Mouse (Mus musculus) left cerebral cortex, adult 11 months (tissue): Measurements from ENCODE around the gene Prr13.

Experiments
- DNase-seq: peaks from one replicate; pipeline ENCODE4 v3.0.0; 2022; ENCODE audit warnings: low spot score

Gene Prr13

DNA sequence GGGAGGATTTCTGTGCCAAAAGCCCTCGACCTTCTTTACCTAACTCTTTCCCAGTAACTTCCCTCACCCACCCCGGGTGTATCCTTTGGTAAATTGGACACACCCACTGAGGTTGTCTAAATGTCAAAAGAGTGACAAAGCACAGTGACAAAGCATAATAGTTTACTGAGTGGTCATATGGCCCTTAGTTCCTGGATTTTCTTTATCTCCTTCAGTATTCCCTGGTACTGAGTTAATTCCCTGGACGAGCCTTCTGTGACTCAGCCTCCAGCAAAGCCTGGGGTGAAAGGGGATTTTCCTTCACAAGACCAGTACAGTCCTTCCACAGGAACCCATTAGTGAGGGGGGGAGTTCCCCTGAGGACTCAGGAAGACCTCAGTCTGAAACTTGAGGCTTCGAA, 2.1 kb downstream of the Prr13 start:
- no peak for DNase-seq

- no peak for DNase-seq
Observed at GRCm38 (mm10) chr15:102461430-102462075, 2.7 kb downstream of the Prr13 start.

DNA sequence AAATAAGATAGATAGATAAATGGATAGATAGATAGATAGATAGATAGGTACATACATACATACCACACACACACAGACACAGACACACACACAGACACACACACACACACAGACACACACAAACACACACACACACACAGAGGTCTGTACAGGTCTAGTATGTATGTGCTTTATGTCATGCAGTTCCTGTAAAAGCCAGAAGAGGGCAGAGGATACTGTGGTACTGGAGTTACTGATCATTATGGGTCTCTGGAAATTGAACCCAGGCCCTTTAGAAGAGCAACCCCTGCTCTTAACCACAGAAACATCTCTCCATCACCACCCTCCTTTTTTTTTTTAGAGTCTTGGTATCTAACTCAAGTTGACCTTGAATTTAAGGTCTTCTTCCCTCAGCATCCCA, 4.8 kb downstream of the Prr13 start:
- DNase-seq = no peak

DNA sequence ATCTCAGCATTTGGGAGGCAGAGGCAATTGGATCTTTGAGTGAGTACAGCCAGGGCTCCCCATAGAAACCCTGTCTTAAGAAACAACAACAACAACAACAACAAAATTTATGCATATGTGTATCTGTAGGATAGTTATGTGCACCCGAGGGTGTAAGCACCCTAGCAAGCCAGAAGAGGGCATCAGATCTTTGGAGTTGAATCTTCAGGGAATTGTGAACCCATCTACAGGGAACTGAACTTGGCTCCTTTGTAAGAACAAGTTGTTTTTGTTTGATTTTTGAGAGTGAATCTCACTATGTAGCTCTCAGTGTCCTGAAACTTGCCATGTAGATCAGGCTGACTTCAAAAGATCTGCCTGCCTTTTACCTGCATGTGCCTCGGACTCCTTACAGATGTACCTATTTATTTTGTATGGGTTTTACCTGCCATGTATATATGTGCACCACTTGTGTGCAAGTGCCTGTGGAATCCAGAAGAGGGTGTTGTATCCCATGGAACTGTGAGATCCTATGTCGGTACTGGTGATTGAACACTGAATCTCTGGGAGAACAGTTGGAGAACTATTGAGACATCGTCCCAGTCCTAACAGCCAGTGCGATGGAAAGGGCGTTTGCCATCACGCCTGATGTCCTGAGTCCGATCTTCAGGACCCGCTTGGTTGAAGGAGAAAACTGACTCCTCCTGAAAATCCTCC, 10.0 kb downstream of the Prr13 start:
- DNase-seq = no peak

DNA sequence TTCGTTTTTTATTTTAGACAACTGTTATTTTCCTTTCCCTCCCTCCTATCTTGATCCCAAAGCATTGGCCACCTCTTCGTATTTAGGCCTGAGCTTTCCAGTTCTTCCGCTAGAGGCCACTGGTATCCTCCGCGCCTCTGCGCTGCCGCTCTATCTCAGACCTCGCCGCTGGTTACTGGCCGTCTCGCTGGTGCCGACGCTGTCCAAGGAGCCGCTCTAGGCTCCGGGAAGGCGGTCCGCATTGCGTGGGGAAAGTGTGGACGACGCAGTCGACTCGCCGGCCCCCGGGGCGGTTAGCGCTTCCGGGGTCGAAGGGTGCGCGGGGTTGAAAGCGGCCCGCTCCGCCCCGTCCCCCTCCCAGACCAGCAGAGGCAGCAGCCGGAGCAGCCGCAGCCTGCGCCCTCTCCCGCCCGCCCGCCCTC, 11.4 kb downstream of the Prr13 start, which contains the start of gene Pcbp2:
Pcbp2 (plus strand) TSS at position 357 of the 422 bp plus-strand sequence.
- peak; percentile 91 for DNase-seq

- peak; percentile 62 for DNase-seq
Observed at GRCm38 (mm10) chr15:102470605-102471294, 11.9 kb downstream of the Prr13 start.

DNA sequence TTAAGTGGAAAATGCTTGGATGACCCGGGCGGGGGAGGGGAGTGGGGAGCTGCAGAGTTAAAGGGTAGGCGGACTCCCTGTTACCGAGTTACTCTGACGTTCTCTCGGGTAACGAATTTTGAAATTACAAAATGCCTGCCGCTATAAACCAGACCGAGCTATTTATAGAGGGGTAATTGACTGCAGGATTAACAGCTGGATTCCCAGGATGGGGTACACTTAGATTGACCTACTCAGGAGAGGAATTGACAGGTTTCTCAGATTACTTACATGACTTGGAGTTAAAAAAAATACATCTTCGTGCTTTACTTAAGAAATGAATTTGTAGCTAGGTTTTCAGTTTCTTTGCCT, 12.4 kb downstream of the Prr13 start:
- DNase-seq = no peak

DNA sequence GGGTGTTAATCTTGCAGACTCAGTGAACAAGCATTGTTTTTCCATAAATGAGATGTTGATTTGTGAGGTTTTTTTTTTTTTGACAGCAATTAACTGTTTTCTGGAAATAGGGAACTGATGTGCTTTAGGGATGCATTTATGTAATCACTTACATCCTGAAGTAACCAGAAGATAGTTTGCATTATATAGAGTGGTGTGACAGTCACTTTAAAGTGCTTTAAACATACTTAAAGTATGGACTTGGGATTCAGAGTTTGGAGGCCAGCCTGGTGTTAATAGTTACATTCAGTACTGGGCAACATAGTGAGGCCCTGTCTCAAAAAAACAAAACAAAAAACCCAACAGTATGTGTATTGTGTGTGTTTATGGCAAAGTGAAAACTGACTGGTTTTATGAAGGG, 12.9 kb downstream of the Prr13 start:
- no peak for DNase-seq

- DNase-seq = no peak
Observed at GRCm38 (mm10) chr15:102473246-102473645, 14.4 kb downstream of the Prr13 start.

DNA sequence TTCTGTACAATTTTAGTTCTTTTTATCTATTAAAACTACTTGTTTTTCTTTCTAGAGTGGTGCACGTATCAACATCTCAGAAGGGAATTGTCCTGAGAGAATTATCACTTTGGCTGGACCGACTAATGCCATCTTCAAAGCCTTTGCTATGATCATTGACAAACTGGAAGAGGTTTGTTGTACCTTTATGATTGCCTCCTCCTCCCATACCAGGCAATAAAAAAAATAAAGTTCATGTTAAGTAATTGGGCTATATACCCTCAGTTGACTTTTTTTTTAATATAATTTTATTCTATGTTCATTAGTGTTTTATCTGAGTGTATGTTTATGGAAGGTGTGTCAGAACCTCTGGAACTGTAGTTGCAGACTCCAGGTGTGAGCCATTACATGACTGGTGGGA, 15.7 kb downstream of the Prr13 start:
- no peak for DNase-seq

GRCm38 (mm10) chr15:102483136-102483535, 24.3 kb downstream of the Prr13 start:
- DNase-seq = no peak

DNA sequence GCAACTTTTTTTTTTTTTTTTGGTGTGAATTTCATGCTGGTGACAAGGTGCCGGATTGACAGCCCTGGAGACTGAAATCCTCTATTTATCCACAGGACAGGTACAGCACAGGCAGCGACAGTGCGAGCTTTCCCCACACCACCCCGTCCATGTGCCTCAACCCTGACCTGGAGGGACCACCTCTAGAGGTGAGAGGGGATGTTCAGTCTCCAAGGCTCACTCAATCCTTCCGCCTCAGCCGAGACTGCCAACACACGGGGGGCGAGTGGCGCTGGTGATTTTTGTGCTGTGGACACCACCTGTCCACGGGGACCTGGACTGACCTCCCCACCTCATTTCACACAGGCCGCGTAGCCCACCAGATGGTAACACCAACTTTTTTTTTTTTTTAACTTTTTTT, 27.0 kb downstream of the Prr13 start:
- no peak for DNase-seq

DNA sequence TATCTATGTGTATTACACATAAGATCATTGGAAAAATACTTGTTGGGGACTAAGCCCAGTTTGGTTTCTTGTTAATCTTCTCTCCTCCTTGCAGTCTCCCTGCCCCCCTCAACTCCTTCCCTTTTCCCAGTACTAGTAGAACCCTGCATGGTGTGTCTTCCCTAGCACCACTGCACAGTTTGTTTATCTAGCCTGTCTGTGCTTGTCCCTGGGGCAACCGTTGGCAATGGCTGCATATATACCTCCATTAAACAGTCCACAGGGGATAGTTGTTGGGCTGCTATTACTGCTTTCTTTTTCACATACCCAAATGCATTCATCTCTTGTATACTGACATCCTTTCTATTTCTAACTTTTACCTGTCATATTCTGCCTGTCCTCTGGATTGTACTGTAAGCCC, 28.8 kb downstream of the Prr13 start:
- no peak for DNase-seq

DNA sequence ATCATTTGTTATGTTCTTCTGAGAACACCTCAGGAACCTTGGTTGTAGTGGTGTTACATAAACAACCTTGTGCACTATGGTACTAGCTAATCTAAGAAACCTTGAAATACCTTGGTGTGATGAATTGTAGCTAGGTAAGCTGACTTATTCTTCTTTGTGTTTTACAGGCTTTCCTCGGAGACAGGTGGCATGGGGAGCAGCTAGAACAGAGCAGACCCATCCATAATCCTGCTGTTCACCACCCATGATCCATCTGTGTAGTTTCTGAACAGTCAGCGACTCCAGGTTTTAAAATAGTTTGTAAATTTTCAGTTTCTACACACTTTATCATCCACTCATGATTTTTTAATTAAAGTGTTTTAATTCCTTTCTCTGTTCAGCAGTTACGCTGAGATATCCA, 39.5 kb downstream of the Prr13 start:
- no peak for DNase-seq

- no peak for DNase-seq
Observed at GRCm38 (mm10) chr15:102499370-102499769, 40.5 kb downstream of the Prr13 start.

GRCm38 (mm10) chr15:102499851-102500250, 41.0 kb downstream of the Prr13 start:
- DNase-seq = no peak

DNA sequence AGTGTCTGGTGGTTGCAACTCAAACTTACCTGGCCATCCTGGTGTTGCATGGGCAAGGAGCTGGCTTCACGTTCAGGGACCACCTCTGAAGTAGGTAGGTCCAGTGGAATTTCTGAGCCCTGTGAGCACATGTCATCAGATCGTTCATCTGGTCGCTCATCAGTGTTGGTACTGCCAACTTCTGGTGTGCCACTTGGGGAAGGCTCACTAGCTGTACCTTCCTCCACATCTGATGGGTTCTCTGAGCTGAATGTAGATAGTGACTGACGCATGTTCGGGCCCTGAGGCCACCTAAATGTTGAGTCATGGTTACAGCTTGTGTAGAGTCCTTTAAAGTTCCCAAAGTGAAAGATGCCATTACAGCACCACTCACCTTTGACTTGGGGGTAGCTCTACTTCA, 41.7 kb downstream of the Prr13 start:
- DNase-seq = no peak

DNA sequence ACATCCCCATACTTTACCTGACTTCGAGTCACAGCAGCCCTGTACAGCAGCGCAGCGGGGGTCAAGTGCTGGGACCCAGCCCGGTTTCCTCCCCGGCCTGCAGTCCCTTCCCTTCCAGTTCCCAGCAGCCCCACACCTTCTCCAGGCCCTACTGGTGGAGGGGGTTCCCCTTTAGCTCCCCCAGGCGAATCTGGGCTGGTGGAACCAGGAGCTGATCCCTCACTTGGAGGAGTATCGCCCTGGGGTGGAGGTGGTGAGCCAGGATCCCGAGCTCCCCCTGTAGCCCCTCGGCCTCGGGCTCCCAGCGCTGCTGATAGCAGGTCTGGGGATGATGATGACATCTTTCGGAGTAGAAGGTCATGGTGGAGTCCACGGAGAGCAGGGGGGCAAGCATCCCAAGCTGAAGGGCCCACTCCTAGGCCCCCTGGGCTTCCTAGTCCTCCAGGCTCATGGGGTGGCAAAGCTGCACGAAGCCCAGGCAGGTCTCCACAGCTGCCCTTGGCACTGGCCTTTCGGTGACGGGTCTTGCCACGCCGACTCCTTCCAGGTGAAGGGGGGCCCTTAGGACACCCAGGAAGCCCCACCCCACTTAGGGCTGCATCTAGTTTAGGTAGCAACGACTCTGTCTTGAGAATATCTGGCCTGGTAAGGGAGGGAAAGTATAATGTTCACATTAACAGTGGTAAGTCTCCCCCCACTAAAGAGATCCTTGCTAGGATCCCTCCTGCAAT, 42.4 kb downstream of the Prr13 start:
- no peak for DNase-seq

DNA sequence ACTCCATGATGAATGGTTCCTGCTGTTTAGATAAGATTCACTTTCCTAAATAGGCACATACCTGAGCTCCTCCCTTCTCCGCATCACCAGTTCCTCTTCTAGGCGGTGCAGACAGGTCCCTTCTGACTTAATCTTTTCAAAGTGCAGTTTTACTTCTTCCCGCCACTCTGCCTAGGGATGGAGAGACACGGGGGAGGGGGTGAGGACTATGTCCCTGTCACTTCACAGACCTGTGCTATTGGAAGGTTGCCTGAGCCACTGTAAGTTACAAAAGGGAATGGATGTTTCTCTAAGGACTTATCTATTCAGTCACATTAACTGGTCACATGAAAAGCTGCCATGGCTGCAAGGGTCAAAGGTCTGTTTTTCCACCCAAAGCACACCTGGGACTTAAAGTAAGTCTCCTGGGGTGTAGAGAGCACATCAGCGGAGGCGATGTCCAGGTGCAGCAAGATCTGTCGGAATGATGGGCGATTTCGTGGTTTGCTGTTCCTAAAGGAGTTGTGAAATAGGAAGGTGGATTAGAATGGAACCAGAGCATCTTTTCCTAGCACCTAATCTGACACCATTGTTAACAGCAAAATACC, 43.5 kb downstream of the Prr13 start:
- DNase-seq = no peak

DNA sequence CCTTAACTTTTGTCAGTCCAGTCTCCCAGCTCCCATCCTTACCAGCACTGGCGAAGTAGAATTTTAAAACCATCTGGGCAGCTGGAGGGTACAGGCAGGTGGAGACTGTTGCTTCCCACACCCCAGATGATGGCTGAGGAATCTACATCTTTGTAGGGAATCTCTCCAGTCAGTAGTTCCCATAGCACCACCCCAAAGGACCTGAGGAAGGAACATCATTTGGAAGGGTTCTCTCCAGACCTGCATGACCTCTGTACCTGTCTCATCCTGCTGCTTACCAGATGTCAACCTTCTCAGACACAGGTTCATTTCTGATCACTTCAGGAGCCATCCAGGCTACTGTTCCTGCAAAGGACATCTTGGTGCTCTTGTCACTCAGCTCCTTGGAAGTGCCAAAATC, 44.6 kb downstream of the Prr13 start, which contains the start of gene Gm10337:
Gm10337 (plus strand) TSS at position 276 of the 400 bp plus-strand sequence.
- DNase-seq = no peak

- DNase-seq = no peak
Observed at GRCm38 (mm10) chr15:102503924-102504782, 45.3 kb downstream of the Prr13 start.
